Comparison of ENCODE assay signal across 25 mouse cellular contexts in the genomic region with DNA sequence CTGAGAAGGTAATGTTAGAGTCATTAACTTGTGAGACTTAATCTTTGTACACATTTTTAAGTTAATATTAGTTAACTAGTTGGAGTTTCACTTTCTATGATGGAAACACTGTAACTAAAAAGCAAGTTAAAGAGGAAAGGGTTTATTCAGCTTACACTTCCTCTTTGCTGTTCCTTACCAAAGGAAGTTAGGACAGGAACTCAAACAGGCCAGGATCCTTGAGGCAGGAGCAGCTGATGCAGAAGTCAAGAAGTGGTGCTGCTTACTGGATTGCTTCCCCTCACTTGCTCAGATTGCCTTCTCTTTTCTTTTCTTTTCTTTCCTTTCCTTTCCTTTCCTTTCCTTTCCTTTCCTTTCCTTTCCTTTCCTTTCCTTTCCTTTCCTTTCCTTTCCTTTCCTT.
"Had no signal": no experiment of that assay in that cellular context is flagged by ENCODE, and none has a peak within 500 bp of the region (broad histone marks: within the 10 kb centered on the region; RNA-seq: fewer than 3 reads in every experiment).

No protein-coding gene starts in this region.

- H3K27me3 ChIP-seq: heart, embryonic 13.5 days; heart, embryonic 15.5 days; hindbrain, embryonic 13.5 days; hindbrain, embryonic 15.5 days; kidney, embryonic 15.5 days; limb, embryonic 13.5 days; limb, embryonic 15.5 days; liver, embryonic 12.5 days had no signal

- H3K4me1 ChIP-seq: heart, embryonic 13.5 days; heart, embryonic 15.5 days; hindbrain, embryonic 13.5 days; hindbrain, embryonic 15.5 days; kidney, embryonic 15.5 days; limb, embryonic 13.5 days; limb, embryonic 15.5 days; liver, embryonic 12.5 days had no signal

- H3K36me3 ChIP-seq: kidney, embryonic 15.5 days had no signal

- H3K9ac ChIP-seq: heart, embryonic 13.5 days; heart, embryonic 15.5 days; hindbrain, embryonic 13.5 days; hindbrain, embryonic 15.5 days; kidney, embryonic 15.5 days; limb, embryonic 13.5 days; limb, embryonic 15.5 days; liver, embryonic 12.5 days; liver, embryonic 14.5 days had no signal

- DNase-seq: gastrocnemius, postnatal 10 days; gastrocnemius, postnatal 25 days; heart, adult 2 months; heart, postnatal 14 days; heart, postnatal 36 days; kidney, adult 11 months; kidney, adult 2 months; kidney, adult 9 months; kidney, postnatal 14 days; kidney, postnatal 36 days; layer of hippocampus, adult 9-11 months; layer of hippocampus, postnatal 36 days; left cerebral cortex, postnatal 4 days had no signal

- H3K4me3 ChIP-seq: heart, adult 2 months; heart, embryonic 13.5 days; heart, embryonic 15.5 days; hindbrain, embryonic 13.5 days; hindbrain, embryonic 15.5 days; kidney, embryonic 15.5 days; limb, embryonic 13.5 days; limb, embryonic 15.5 days; liver, embryonic 12.5 days had no signal

- H3K9me3 ChIP-seq: heart, embryonic 13.5 days; heart, embryonic 15.5 days; hindbrain, embryonic 13.5 days; hindbrain, embryonic 15.5 days; kidney, embryonic 15.5 days; limb, embryonic 13.5 days; limb, embryonic 15.5 days; liver, embryonic 12.5 days had no signal

- ATAC-seq: hindbrain, postnatal 0 days; intestine, embryonic 16.5 days; liver, embryonic 12.5 days had no signal

- H3K27ac ChIP-seq: heart, adult 2 months; heart, embryonic 13.5 days; heart, embryonic 15.5 days; hindbrain, embryonic 13.5 days; hindbrain, embryonic 15.5 days; hindbrain, postnatal 0 days; kidney, embryonic 15.5 days; kidney, postnatal 0 days; limb, embryonic 13.5 days; limb, embryonic 15.5 days; liver, embryonic 12.5 days; liver, embryonic 14.5 days had no signal
